Mouse (Mus musculus) forebrain, embryonic 15.5 days (tissue): ENCODE data around the gene Fbxl12. TPM values are rescaled to one million over a fixed set of nuclear protein-coding genes. Genes with fewer than 3 reads are reported as not detected.

Source experiments
- ATAC-seq: fragments of 200-750 bp; cut with Nextera tagmentation; replicated peaks from 2 replicates; pipeline ENCODE4 v1.8.0; 2017; ENCODE audit warnings: mild to moderate bottlenecking, moderate TSS enrichment, moderate library complexity
- H3K27ac ChIP-seq: fragments of 300-500 bp; sonication (generic); replicated peaks from 2 replicates; pipeline ENCODE4 v1.5.1; 2015; ENCODE audit warnings: mild to moderate bottlenecking, inconsistent platforms
- H3K27me3 ChIP-seq: fragments of 300-500 bp; sonication (generic); 2 replicates; pipeline ENCODE4 v1.6.1; 2015; ENCODE audit warnings: inconsistent platforms
- H3K36me3 ChIP-seq: fragments of 300-500 bp; sonication (generic); 2 replicates; pipeline ENCODE4 v1.6.1; 2015; ENCODE audit warnings: mild to moderate bottlenecking, inconsistent platforms
- H3K4me1 ChIP-seq: fragments of 300-500 bp; sonication (generic); 2 replicates; pipeline ENCODE4 v1.6.1; 2015; ENCODE audit warnings: inconsistent platforms
- H3K4me2 ChIP-seq: fragments of 300-500 bp; sonication (generic); replicated peaks from 2 replicates; pipeline ENCODE4 v1.6.1; 2015; ENCODE audit warnings: mild to moderate bottlenecking, inconsistent platforms
- H3K4me3 ChIP-seq: fragments of 300-500 bp; sonication (generic); 2 replicates; pipeline ENCODE4 v1.5.1; 2015; ENCODE audit warnings: mild to moderate bottlenecking, inconsistent platforms
- H3K9ac ChIP-seq: fragments of 300-500 bp; sonication (generic); replicated peaks from 2 replicates; pipeline ENCODE4 v1.6.1; 2015; ENCODE audit warnings: mild to moderate bottlenecking, inconsistent platforms
- H3K9me3 ChIP-seq: fragments of 300-500 bp; sonication (generic); 2 replicates; pipeline ENCODE4 v1.6.1; 2016; ENCODE audit warnings: inconsistent platforms
- WGBS: fragments of 180-500 bp; shearing (Covaris S2); methylation state at CpG from one replicate; pipeline ENCODE4 v1.1.7; 2015; ENCODE audit warnings: mixed read lengths; 5-methylcytosine and 5-hydroxymethylcytosine counted together
- polyA plus RNA-seq: library from polyadenylated mRNA; unstranded; fragments of >200 nt; fragmentation: Nextera tagmentation; extraction: Ambion mirVana; gene quantifications from 2 replicates; pipeline ENCODE4 v1.2.1, GENCODE M21; 2015

Gene Fbxl12
- polyA plus RNA-seq, 1 experiment from 2014 or later, result 16.3 TPM

DNA sequence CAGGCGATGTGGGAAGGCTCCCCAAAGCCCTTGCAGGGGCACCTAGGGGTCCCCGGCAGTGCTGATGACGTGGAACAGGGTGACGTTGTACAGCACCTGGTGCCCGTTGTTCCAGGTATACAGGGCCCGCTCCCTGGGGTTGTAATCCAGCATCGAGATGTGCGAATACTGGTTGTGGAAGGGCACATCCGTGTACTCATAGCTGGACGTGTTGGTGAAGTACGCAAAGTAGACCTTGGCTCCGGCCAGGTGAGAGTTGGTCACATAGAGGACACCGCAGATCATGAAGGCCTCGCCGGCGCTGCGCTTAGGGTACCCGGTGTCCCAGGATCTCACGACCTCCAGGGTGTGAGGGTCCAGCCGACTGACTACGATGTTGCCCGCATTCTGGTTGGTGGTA lies 23.5 kb upstream of the Fbxl12 start:
- no peaks in the 10 kb centered on the region for H3K9me3 ChIP-seq

GRCm38 (mm10) chr9:20666510-20667034 lies 22.0 kb upstream of the Fbxl12 start:
- no peaks in the 10 kb centered on the region for H3K9me3 ChIP-seq
- peaks cover 46% of the 10 kb centered on the region for H3K4me1 ChIP-seq
- 14% methylated on average over 7 of the region's 7 CpGs for WGBS
- no peak overlapping the region for H3K27ac ChIP-seq
- H3K27me3 ChIP-seq, result no peaks in the 10 kb centered on the region
- peaks cover 27% of the 10 kb centered on the region for H3K36me3 ChIP-seq
- no peak overlapping the region for H3K4me3 ChIP-seq
- H3K9ac ChIP-seq, result no peak overlapping the region
- ATAC-seq, result no peak
- H3K4me2 ChIP-seq, result no peak overlapping the region

More for the DNA sequence above, 23.5 kb upstream of the Fbxl12 start:
- H3K4me2 ChIP-seq, result no peak overlapping the region
- no peak overlapping the region for H3K27ac ChIP-seq
- H3K27me3 ChIP-seq, result no peaks in the 10 kb centered on the region
- peaks cover 36% of the 10 kb centered on the region for H3K4me1 ChIP-seq
- no peak overlapping the region for H3K4me3 ChIP-seq
- H3K36me3 ChIP-seq, result peaks cover 13% of the 10 kb centered on the region
- whole genome bisulfite sequencing, result 93% methylated on average over 22 of the region's 22 CpGs
- no peak overlapping the region for H3K9ac ChIP-seq
- no peak for ATAC-seq

GRCm38 (mm10) chr9:20665925-20666324 lies 21.4 kb upstream of the Fbxl12 start:
- peaks cover 46% of the 10 kb centered on the region for H3K4me1 ChIP-seq
- no peaks in the 10 kb centered on the region for H3K9me3 ChIP-seq
- WGBS, result 4% methylated on average over 8 of the region's 8 CpGs
- no peaks in the 10 kb centered on the region for H3K27me3 ChIP-seq
- no peak overlapping the region for H3K4me2 ChIP-seq
- peak overlapping the region; percentile 85 for H3K27ac ChIP-seq
- H3K4me3 ChIP-seq, result no peak overlapping the region
- 0 out of 2 replicates have a peak, but pooled peaks have one; percentile 4 for ATAC-seq
- H3K9ac ChIP-seq, result no peak overlapping the region
- H3K36me3 ChIP-seq, result peaks cover 28% of the 10 kb centered on the region

- 68% methylated on average over 5 of the region's 5 CpGs for whole genome bisulfite sequencing
- H3K9me3 ChIP-seq, result no peaks in the 10 kb centered on the region
- no peak for ATAC-seq
- H3K4me2 ChIP-seq, result no peak overlapping the region
- H3K27me3 ChIP-seq, result no peaks in the 10 kb centered on the region
- H3K4me3 ChIP-seq, result no peak overlapping the region
- H3K36me3 ChIP-seq, result peaks cover 27% of the 10 kb centered on the region
- H3K4me1 ChIP-seq, result peaks cover 46% of the 10 kb centered on the region
- no peak overlapping the region for H3K9ac ChIP-seq
- peak overlapping the region; percentile 85 for H3K27ac ChIP-seq
These were observed 20.5 kb upstream of the Fbxl12 start for GRCm38 (mm10) chr9:20664982-20665637.

DNA sequence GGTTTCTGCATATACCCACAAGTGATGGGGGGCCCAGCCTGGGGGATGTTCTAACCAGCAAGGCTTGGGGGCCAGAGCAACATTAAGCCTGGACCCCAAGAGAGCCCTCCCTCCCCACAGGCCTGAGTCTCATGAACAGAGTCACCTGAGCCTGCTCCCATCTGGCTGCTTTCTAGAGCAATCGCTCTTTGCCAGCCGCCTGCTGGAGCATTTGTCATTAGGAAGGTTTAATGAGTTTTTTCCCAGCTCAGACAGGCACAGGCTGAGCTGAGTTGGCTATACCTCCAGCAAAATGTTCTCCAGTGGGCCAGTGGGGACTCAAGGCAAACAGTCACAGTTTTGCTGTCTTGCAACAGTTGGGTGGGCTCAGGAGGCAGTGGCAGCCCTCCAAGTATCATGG lies 19.8 kb upstream of the Fbxl12 start:
- Histone ChIP-seq H3K27me3 (no peaks in the 10 kb centered on the region), H3K4me1 (peaks cover 46% of the 10 kb centered on the region), H3K27ac (peak overlapping the region; percentile 85), H3K9me3 (no peaks in the 10 kb centered on the region), H3K4me2 (no peak overlapping the region), H3K4me3 (no peak overlapping the region), H3K36me3 (peaks cover 29% of the 10 kb centered on the region), H3K9ac (peak overlapping the region; percentile 14; the same call in 1 of the 2 replicates)
- no peak; the same call in 1 of the 2 replicates for ATAC-seq
- 47% methylated on average over 2 of the region's 2 CpGs for WGBS

DNA sequence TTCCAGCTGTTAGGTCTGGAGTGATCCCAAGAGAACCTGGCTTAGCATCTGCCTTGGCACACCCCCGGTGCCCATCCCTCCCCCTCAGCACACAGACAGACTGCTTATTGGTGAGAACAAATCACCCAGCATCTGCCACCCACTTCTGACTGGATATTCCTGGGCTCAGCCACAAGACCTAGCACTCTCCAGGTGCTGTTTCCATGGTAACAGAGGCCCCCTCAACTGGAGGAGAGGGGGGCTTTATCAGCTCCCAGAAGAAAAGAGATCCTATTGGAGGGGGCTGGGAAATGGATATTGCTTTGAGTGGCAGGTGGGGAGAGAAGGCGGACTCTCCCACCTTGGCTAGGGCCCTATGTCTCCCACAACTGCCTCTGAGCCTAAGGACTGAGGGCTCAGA lies 19.4 kb upstream of the Fbxl12 start:
- peak; percentile 60 for ATAC-seq
- no peak overlapping the region for H3K4me2 ChIP-seq
- H3K4me3 ChIP-seq, result no peak overlapping the region
- H3K9ac ChIP-seq, result 0 out of 2 replicates have a peak overlapping the region, but pooled peaks have one; percentile 14
- peaks cover 33% of the 10 kb centered on the region for H3K36me3 ChIP-seq
- no peaks in the 10 kb centered on the region for H3K9me3 ChIP-seq
- H3K27me3 ChIP-seq, result no peaks in the 10 kb centered on the region
- WGBS, result 58% methylated on average over 2 of the region's 2 CpGs
- peaks cover 46% of the 10 kb centered on the region for H3K4me1 ChIP-seq
- H3K27ac ChIP-seq, result peak overlapping the region; percentile 85

GRCm38 (mm10) chr9:20662874-20663273 lies 18.3 kb upstream of the Fbxl12 start:
- ATAC-seq, result no peak
- WGBS, result 90% methylated on average over 8 of the region's 8 CpGs
- Histone ChIP-seq H3K36me3 (peaks cover 30% of the 10 kb centered on the region), H3K4me1 (peaks cover 46% of the 10 kb centered on the region), H3K9ac (0 out of 2 replicates have a peak overlapping the region, but pooled peaks have one; percentile 11), H3K9me3 (no peaks in the 10 kb centered on the region), H3K4me3 (no peak overlapping the region), H3K27me3 (no peaks in the 10 kb centered on the region), H3K4me2 (no peak overlapping the region), H3K27ac (peak overlapping the region; percentile 85)

DNA sequence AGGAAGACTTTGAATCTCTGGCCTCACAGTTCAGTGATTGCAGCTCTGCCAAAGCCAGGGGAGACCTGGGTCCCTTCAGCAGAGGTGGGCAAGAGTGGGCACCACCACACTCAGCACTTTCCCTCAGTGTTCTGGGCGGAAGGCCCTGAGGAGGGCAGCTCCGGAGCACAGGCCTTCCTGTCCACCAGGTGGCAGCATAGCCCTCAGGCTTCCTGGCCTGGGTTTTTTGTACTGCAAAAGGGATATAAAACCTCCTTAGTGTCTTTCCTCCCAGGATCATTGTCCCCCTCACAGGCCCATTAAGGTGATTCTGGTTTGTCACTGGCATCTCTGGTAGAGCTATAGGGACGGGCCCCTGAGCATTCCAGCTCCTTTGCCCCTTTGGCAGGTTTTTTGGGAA lies 17.8 kb upstream of the Fbxl12 start:
- H3K27me3 ChIP-seq, result no peaks in the 10 kb centered on the region
- H3K36me3 ChIP-seq, result peaks cover 35% of the 10 kb centered on the region
- 48% methylated on average over 3 of the region's 3 CpGs for WGBS
- H3K27ac ChIP-seq, result peak overlapping the region; percentile 85
- H3K4me1 ChIP-seq, result peaks cover 47% of the 10 kb centered on the region
- H3K9me3 ChIP-seq, result no peaks in the 10 kb centered on the region
- no peak overlapping the region for H3K4me2 ChIP-seq
- peak; percentile 33; the same call in 1 of the 2 replicates for ATAC-seq
- no peak overlapping the region for H3K4me3 ChIP-seq
- no peak overlapping the region for H3K9ac ChIP-seq

DNA sequence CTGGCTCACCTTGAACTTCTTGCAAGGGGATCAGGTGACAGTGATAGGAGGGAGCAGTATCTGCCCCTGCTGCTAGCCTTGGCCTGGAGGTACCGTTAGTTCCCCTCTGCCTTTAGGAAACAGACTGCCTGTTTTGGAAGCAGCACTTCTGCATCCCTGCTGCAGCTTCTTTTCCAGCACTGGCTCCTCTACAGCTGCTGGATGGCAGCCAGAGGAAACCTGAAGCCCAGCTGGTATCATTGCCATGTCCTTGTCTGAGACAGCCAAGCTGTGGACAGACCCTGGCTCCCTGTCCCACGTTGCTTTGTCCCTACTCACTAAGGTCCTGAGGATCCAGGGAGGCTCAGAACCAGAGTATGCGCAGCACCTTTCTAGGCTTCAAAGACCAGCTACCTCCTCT lies 13.0 kb upstream of the Fbxl12 start:
- Histone ChIP-seq H3K9ac (no peak overlapping the region), H3K4me3 (no peak overlapping the region), H3K9me3 (no peaks in the 10 kb centered on the region), H3K27ac (no peak overlapping the region), H3K36me3 (peaks cover 49% of the 10 kb centered on the region), H3K27me3 (no peaks in the 10 kb centered on the region), H3K4me1 (peaks cover 38% of the 10 kb centered on the region), H3K4me2 (no peak overlapping the region)
- ATAC-seq, result no peak
- WGBS, result 73% methylated on average over 3 of the region's 3 CpGs

GRCm38 (mm10) chr9:20653859-20654258 lies 9.3 kb upstream of the Fbxl12 start:
- 0 out of 2 replicates have a peak overlapping the region, but pooled peaks have one; percentile 93 for H3K4me3 ChIP-seq
- peaks cover 42% of the 10 kb centered on the region for H3K4me1 ChIP-seq
- H3K4me2 ChIP-seq, result no peak overlapping the region
- no peak overlapping the region for H3K9ac ChIP-seq
- no peaks in the 10 kb centered on the region for H3K27me3 ChIP-seq
- H3K27ac ChIP-seq, result no peak overlapping the region
- 91% methylated on average over 3 of the region's 3 CpGs for WGBS
- no peaks in the 10 kb centered on the region for H3K9me3 ChIP-seq
- H3K36me3 ChIP-seq, result peaks cover 32% of the 10 kb centered on the region
- no peak for ATAC-seq

DNA sequence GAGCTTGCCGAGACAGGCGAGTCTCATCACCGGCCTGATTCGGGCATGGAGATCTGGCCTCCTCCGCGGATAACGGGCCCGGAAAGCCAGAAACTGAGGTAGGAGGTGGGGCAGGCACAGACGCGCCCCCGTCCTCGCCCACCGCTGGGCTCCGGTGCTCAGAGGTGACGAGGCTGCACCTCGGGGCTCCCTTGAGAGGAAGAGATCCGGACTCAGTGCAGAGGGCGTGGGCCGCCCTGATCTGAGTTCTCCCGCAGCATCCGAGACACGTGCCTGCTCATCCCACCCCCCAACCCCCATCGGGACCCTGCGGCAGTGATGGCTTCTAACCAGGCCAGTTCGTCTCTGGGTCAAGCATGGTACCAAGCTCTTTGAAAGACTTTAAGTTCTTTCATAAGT lies 7.7 kb upstream of the Fbxl12 start:
- ATAC-seq, result peak; percentile 26
- Histone ChIP-seq H3K36me3 (peaks cover 41% of the 10 kb centered on the region), H3K27ac (peak overlapping the region; percentile 46; the same call in 1 of the 2 replicates)

GRCm38 (mm10) chr9:20651602-20652259 lies 7.2 kb upstream of the Fbxl12 start, which contains the start of gene Pin1:
Gene Pin1, plus strand, starts transcription at chr9:20652095.
- Histone ChIP-seq H3K9ac (peak within 1 kb of the TSS; percentile 65), H3K4me3 (peak within 1 kb of the TSS; percentile 93), H3K4me1 (peaks cover 38% of the 10 kb centered on the region), H3K9me3 (no peaks in the 10 kb centered on the region), H3K36me3 (peaks cover 40% of the 10 kb centered on the region), H3K4me2 (peak within 1 kb of the TSS; percentile 79), H3K27ac (peak within 1 kb of the TSS; percentile 58; the same call in 1 of the 2 replicates), H3K27me3 (no peaks in the 10 kb centered on the region)
- peak; percentile 99 for ATAC-seq
- WGBS, result under 1% methylated on average over 45 of the region's 45 CpGs

More for the DNA sequence above, 7.7 kb upstream of the Fbxl12 start:
- H3K4me2 ChIP-seq, result peak overlapping the region; percentile 79
- peak overlapping the region; percentile 93 for H3K4me3 ChIP-seq
- no peaks in the 10 kb centered on the region for H3K9me3 ChIP-seq
- 0% methylated on average over 21 of the region's 25 CpGs for WGBS
- no peaks in the 10 kb centered on the region for H3K27me3 ChIP-seq
- peak overlapping the region; percentile 65 for H3K9ac ChIP-seq
- H3K4me1 ChIP-seq, result peaks cover 40% of the 10 kb centered on the region
